Mouse (Mus musculus) midbrain, embryonic 16.5 days (tissue): ENCODE measurements around the gene Gm10721. TPM values are rescaled to one million over a fixed set of nuclear protein-coding genes. Genes with fewer than 3 reads are reported as not detected.
"Not testable (repeated sequence)": the region's sequence is repeated elsewhere in the genome, so short reads cannot be mapped to it uniquely, and the experiment has no call there.

Source experiments
- ATAC-seq: fragments of 200-750 bp; cut with Nextera tagmentation; 2 replicates; pipeline ENCODE4 v1.8.0; 2017; ENCODE audit warnings: moderate TSS enrichment
- H3K27ac ChIP-seq: fragments of 300-500 bp; sonication (generic); 2 replicates; pipeline ENCODE4 v1.5.1; 2014; ENCODE audit warnings: mild to moderate bottlenecking, low read length, mixed read lengths
- H3K27me3 ChIP-seq: fragments of 300-500 bp; sonication (generic); 2 replicates; pipeline ENCODE4 v1.6.1; 2014; ENCODE audit warnings: low read depth, low read length, mixed read lengths; ENCODE audit not compliant: control insufficient read depth, insufficient read depth
- H3K36me3 ChIP-seq: fragments of 300-500 bp; sonication (generic); 2 replicates; pipeline ENCODE4 v1.6.1; 2014; ENCODE audit warnings: mild to moderate bottlenecking, low read length, moderate library complexity, mixed read lengths; ENCODE audit not compliant: control insufficient read depth, insufficient read depth
- H3K4me1 ChIP-seq: fragments of 300-500 bp; sonication (generic); 2 replicates; pipeline ENCODE4 v1.6.1; 2014; ENCODE audit warnings: mild to moderate bottlenecking, low read length, mixed read lengths; ENCODE audit not compliant: control insufficient read depth, insufficient read depth
- H3K4me2 ChIP-seq: fragments of 300-500 bp; sonication (generic); 2 replicates; pipeline ENCODE4 v1.6.1; 2014; ENCODE audit warnings: mild to moderate bottlenecking, low read length, mixed read lengths
- H3K4me3 ChIP-seq: fragments of 300-500 bp; sonication (generic); 2 replicates; pipeline ENCODE4 v1.5.1; 2014; ENCODE audit warnings: low read depth, mild to moderate bottlenecking, low read length, moderate library complexity, mixed read lengths
- H3K9ac ChIP-seq: fragments of 300-500 bp; sonication (generic); 2 replicates; pipeline ENCODE4 v1.6.1; 2014; ENCODE audit warnings: low read depth, low read length, mixed read lengths
- H3K9me3 ChIP-seq: fragments of 300-500 bp; sonication (generic); replicated peaks from 2 replicates; pipeline ENCODE4 v1.6.1; 2014; ENCODE audit warnings: mild to moderate bottlenecking, low read length, mixed read lengths; ENCODE audit not compliant: control insufficient read depth, poor library complexity, severe bottlenecking
- WGBS: fragments of 180-500 bp; shearing (Covaris S2); extraction: QIAGEN DNeasy Blood & Tissue Kit; methylation state at CpG from one replicate; pipeline ENCODE4 v1.1.7; 2014; 5-methylcytosine and 5-hydroxymethylcytosine counted together
- polyA plus RNA-seq: library from polyadenylated mRNA; unstranded; fragments of >200 nt; fragmentation: Nextera tagmentation; extraction: Ambion mirVana; gene quantifications from 2 replicates; pipeline ENCODE4 v1.2.1, GENCODE M21; 2015

Gene Gm10721
- polyA plus RNA-seq, 1 experiment from 2014 or later, result not detected

- not testable (repeated sequence) for ATAC-seq, H3K27me3 ChIP-seq
- WGBS, result 91% methylated on average over 2 of the region's 7 CpGs
Measured at GRCm38 (mm10) chr9:3012054-3012621, 802 bp upstream of the Gm10721 start.

GRCm38 (mm10) chr9:3015354-3015753, 2.4 kb downstream of the Gm10721 start, which contains the start of gene Gm10720:
Gene Gm10720, plus strand, starts transcription at chr9:3015654.
- not testable (repeated sequence) for H3K4me3 ChIP-seq, H3K27ac ChIP-seq, H3K4me2 ChIP-seq, H3K27me3 ChIP-seq, H3K36me3 ChIP-seq, H3K9ac ChIP-seq, H3K4me1 ChIP-seq, H3K9me3 ChIP-seq, ATAC-seq
- 74% methylated on average over 4 of the region's 9 CpGs for WGBS

More at GRCm38 (mm10) chr9:3012054-3012621, 802 bp upstream of the Gm10721 start:
- H3K27ac ChIP-seq, H3K4me3 ChIP-seq, H3K9me3 ChIP-seq, H3K36me3 ChIP-seq, H3K9ac ChIP-seq, H3K4me1 ChIP-seq, H3K4me2 ChIP-seq: not testable (repeated sequence)

GRCm38 (mm10) chr9:3015896-3016295, 3.0 kb downstream of the Gm10721 start:
- not testable (repeated sequence) for H3K27me3 ChIP-seq, H3K4me1 ChIP-seq, H3K36me3 ChIP-seq, H3K27ac ChIP-seq, H3K9ac ChIP-seq, H3K4me2 ChIP-seq, H3K4me3 ChIP-seq, H3K9me3 ChIP-seq, ATAC-seq
- WGBS, result 73% methylated on average over 4 of the region's 6 CpGs

DNA sequence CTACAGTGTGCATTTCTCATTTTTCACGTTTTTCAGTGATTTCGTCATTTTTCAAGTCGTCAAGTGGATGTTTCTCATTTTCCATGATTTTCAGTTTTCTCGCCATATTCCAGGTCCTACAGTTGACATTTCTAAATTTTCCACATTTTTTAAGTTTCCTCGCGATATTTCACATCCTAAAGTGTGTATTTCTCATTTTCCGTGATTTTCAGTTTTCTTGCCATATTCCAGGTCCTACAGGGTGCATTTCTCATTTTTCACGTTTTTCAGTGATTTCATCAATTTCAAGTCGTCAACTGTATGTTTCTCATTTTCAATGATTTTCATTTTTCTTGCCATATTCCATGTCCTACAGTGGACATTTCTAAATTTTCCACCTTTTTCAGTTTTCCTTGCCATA, 4.2 kb downstream of the Gm10721 start, which contains the start of gene Gm10719:
TSS of gene Gm10719 (plus strand) at position 301 of the 400 bp plus-strand sequence.
- WGBS, result no CpG with 5 or more reads among the region's 9 CpGs
- H3K9ac ChIP-seq, H3K4me1 ChIP-seq, H3K4me3 ChIP-seq, H3K36me3 ChIP-seq, H3K27ac ChIP-seq, H3K9me3 ChIP-seq, ATAC-seq, H3K27me3 ChIP-seq, H3K4me2 ChIP-seq: not testable (repeated sequence)

- whole genome bisulfite sequencing, result 73% methylated on average over 9 of the region's 9 CpGs
- ATAC-seq, H3K27me3 ChIP-seq: not testable (repeated sequence)
Measured at GRCm38 (mm10) chr9:3018944-3019343, 6.0 kb downstream of the Gm10721 start.

DNA sequence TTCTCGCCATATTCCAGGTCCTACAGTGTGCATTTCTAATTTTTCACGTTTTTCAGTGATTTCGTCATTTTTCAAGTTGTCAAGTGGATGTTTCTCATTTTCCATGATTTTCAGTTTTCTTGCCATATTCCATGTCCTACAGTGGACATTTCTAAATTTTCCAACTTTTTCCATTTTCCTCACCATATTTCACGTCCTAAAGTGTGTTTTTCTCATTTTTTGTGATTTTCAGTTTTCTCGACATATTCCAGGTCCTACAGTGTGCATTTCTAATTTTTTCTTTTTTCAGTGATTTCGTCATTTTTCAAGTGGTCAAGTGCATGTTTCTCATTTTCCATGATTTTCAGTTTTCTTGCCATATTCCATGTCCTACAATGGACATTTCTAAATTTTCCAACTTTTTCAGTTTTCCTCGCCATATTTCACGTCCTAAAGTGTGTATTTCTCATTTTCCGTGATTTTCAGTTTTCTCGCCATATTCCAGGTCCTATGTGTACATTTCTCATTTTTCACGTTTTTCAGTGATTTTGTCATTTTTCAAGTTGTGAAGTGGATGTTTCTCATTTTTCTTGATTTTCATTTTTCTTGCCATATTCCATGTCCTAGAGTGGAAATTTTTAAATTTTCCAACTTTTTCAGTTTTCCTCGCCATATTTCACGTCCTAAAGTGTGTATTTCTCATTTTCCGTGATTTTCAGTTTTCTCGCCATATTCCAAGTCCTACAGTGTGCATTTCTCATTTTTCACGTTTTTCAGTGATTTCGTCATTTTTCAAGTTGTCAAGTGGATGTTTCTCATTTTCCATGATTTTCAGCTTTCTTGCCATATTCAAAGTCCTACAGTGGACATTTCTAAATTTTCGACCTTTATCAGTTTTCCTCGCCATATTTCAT, 7.1 kb downstream of the Gm10721 start:
- not testable (repeated sequence) for H3K4me3 ChIP-seq, ATAC-seq, H3K9ac ChIP-seq, H3K36me3 ChIP-seq, H3K27me3 ChIP-seq, H3K4me2 ChIP-seq, H3K27ac ChIP-seq, H3K9me3 ChIP-seq, H3K4me1 ChIP-seq
- whole genome bisulfite sequencing, result 80% methylated on average over 11 of the region's 19 CpGs

More at GRCm38 (mm10) chr9:3018944-3019343, 6.0 kb downstream of the Gm10721 start:
- not testable (repeated sequence) for H3K9ac ChIP-seq, H3K36me3 ChIP-seq, H3K27ac ChIP-seq, H3K4me2 ChIP-seq, H3K4me3 ChIP-seq, H3K4me1 ChIP-seq, H3K9me3 ChIP-seq

DNA sequence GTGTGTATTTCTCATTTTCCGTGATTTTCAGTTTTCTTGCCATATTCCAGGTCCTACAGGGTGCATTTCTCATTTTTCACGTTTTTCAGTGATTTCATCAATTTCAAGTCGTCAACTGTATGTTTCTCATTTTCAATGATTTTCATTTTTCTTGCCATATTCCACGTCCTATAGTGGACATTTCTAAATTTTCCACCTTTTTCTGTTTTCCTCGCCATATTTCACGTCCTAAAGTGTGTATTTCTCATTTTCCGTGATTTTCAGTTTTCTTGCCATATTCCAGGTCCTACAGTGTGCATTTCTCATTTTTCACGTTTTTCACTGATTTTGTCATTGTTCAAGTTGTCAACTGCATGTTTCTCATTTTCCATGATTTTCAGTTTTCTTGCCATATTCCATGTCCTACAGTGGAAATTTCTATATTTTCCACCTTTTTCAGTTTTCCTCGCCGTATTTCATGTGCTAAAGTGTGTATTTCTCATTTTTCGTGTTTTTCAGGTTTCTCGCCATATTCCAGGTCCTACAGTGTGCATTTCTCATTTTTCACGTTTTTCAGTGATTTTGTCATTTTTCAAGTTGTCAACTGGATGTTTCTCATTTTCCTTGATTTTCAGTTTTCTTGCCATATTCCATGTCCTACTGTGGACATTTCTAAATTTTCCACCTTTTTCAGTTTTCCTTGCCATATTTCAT, 9.5 kb downstream of the Gm10721 start:
- 75% methylated on average over 9 of the region's 13 CpGs for WGBS
- not testable (repeated sequence) for ATAC-seq, H3K36me3 ChIP-seq

GRCm38 (mm10) chr9:3023312-3023984, 10.5 kb downstream of the Gm10721 start, which contains the start of gene Gm10718:
Gene Gm10718, plus strand, starts transcription at chr9:3023547.
- H3K36me3 ChIP-seq, H3K9me3 ChIP-seq, H3K4me2 ChIP-seq, H3K27me3 ChIP-seq, ATAC-seq, H3K4me3 ChIP-seq, H3K4me1 ChIP-seq, H3K9ac ChIP-seq, H3K27ac ChIP-seq: not testable (repeated sequence)
- 75% methylated on average over 9 of the region's 13 CpGs for WGBS

More for the DNA sequence above, 9.5 kb downstream of the Gm10721 start:
- not testable (repeated sequence) for H3K4me2 ChIP-seq, H3K4me1 ChIP-seq, H3K27me3 ChIP-seq, H3K9ac ChIP-seq, H3K4me3 ChIP-seq, H3K9me3 ChIP-seq, H3K27ac ChIP-seq
